Mouse (Mus musculus) midbrain, embryonic 12.5 days (tissue): ENCODE results near the gene Shroom3. TPM values are rescaled to one million over a fixed set of nuclear protein-coding genes. Genes with fewer than 3 reads are reported as not detected.
A peak's percentile ranks its signal among the peaks of the same experiment; 100 is the strongest.
"Not testable (repeated sequence)": the region's sequence is repeated elsewhere in the genome, so short reads cannot be mapped to it uniquely, and the experiment has no call there.

Experiments used
- ATAC-seq: fragments of 200-750 bp; cut with Nextera tagmentation; 2 replicates; pipeline ENCODE4 v1.8.0; 2017; ENCODE audit warnings: low read depth, moderate TSS enrichment, moderate library complexity; ENCODE audit not compliant: low FRiP score
- H3K27ac ChIP-seq: fragments of 300-500 bp; sonication (generic); replicated peaks from 2 replicates; pipeline ENCODE4 v1.5.1; 2016; ENCODE audit warnings: mild to moderate bottlenecking
- H3K27me3 ChIP-seq: fragments of 300-500 bp; sonication (generic); 2 replicates; pipeline ENCODE4 v1.6.1; 2016; ENCODE audit warnings: mild to moderate bottlenecking
- H3K36me3 ChIP-seq: fragments of 300-500 bp; sonication (generic); 2 replicates; pipeline ENCODE4 v1.6.1; 2016
- H3K4me1 ChIP-seq: fragments of 300-500 bp; sonication (generic); 2 replicates; pipeline ENCODE4 v1.6.1; 2016
- H3K4me2 ChIP-seq: fragments of 300-500 bp; sonication (generic); replicated peaks from 2 replicates; pipeline ENCODE4 v1.6.1; 2016; ENCODE audit warnings: mild to moderate bottlenecking, moderate library complexity
- H3K4me3 ChIP-seq: fragments of 300-500 bp; sonication (generic); 2 replicates; pipeline ENCODE4 v1.5.1; 2016; ENCODE audit warnings: mild to moderate bottlenecking
- H3K9ac ChIP-seq: fragments of 300-500 bp; sonication (generic); replicated peaks from 2 replicates; pipeline ENCODE4 v1.6.1; 2016; ENCODE audit warnings: mild to moderate bottlenecking, moderate library complexity
- H3K9me3 ChIP-seq: fragments of 300-500 bp; sonication (generic); 2 replicates; pipeline ENCODE4 v1.6.1; 2016; ENCODE audit warnings: mild to moderate bottlenecking
- whole genome bisulfite sequencing: fragments of 180-500 bp; shearing (Covaris S2); methylation state at CpG from one replicate; pipeline ENCODE4 v1.1.7; 2016; 5-methylcytosine and 5-hydroxymethylcytosine counted together
- polyA plus RNA-seq: library from polyadenylated mRNA; unstranded; fragments of >200 nt; fragmentation: Nextera tagmentation; extraction: Ambion mirVana; gene quantifications from 2 replicates; pipeline ENCODE4 v1.2.1, GENCODE M21; 2016

Shroom3 gene
- polyA plus RNA-seq, 1 experiment from 2014 or later: 6.1 TPM

GRCm38 (mm10) chr5:92918866-92919265 lies 235.6 kb downstream of the Shroom3 start:
- Histone ChIP-seq H3K36me3 (peaks cover 3% of the 10 kb centered on the region; the same call in 1 of the 2 replicates), H3K9me3 (no peaks in the 10 kb centered on the region), H3K4me3 (no peak overlapping the region), H3K9ac (no peak overlapping the region), H3K27ac (peak overlapping the region; percentile 52; the same call in 1 of the 2 replicates), H3K4me2 (peak overlapping the region; percentile 8; the same call in 1 of the 2 replicates), H3K4me1 (peaks cover 40% of the 10 kb centered on the region), H3K27me3 (no peaks in the 10 kb centered on the region)
- peak; percentile 13; the same call in 1 of the 2 replicates for ATAC-seq
- 7% methylated on average over 9 of the region's 9 CpGs for WGBS

DNA sequence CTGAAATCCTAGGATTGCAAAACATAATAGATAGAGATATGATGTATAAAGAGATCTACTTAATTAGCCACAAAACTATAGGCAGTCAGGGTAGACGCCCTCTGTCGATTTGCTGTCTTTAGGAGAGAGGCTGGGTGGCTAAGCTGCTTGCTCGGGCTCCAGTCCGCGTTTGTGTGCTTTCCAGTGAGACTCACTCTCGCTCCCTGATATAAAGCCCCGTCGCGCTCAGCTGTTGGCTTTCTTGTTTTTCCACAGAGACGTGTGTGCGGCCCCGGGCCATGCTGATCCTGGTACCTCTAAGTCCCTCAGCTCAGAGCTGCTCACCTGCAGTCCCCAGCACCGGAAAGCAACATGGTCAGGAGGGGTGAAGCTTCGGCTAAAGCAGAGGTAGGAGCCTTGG lies 236.2 kb downstream of the Shroom3 start:
- Histone ChIP-seq H3K4me3 (no peak overlapping the region), H3K4me1 (peaks cover 41% of the 10 kb centered on the region), H3K4me2 (no peak overlapping the region), H3K27me3 (no peaks in the 10 kb centered on the region), H3K27ac (peak overlapping the region; percentile 52; the same call in 1 of the 2 replicates), H3K9ac (no peak overlapping the region), H3K36me3 (peaks cover 3% of the 10 kb centered on the region; the same call in 1 of the 2 replicates), H3K9me3 (no peaks in the 10 kb centered on the region)
- ATAC-seq: no peak
- WGBS: 43% methylated on average over 14 of the region's 14 CpGs

GRCm38 (mm10) chr5:92920984-92921383 lies 237.7 kb downstream of the Shroom3 start:
- H3K9me3 ChIP-seq: no peaks in the 10 kb centered on the region
- no peak overlapping the region for H3K9ac ChIP-seq
- peaks cover 35% of the 10 kb centered on the region for H3K4me1 ChIP-seq
- H3K4me2 ChIP-seq: no peak overlapping the region
- H3K27ac ChIP-seq: no peak overlapping the region
- ATAC-seq: no peak
- no peak overlapping the region for H3K4me3 ChIP-seq
- H3K36me3 ChIP-seq: peaks cover 3% of the 10 kb centered on the region; the same call in 1 of the 2 replicates
- no peaks in the 10 kb centered on the region for H3K27me3 ChIP-seq
- WGBS: 93% methylated on average over 8 of the region's 8 CpGs

DNA sequence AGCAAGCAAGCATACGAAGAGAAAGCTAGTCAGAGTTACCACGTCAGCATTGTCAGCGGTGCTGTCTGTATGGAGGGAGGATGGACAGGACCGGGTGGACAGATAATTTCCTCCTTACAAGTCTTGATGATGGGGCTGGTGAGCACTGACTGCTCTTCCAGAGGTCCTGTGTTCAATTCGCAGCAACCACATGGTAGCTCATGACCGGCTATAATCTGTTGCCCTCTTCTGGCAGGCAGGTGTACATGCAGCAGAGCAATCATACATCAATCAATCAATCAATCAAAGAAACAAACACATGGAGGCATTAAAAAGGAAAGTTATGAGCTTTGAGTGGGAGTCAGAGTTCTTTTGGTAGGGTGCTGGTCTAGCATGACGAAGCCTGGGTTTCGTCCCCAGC lies 238.5 kb downstream of the Shroom3 start:
- 82% methylated on average over 8 of the region's 8 CpGs for WGBS
- ATAC-seq: no peak
- Histone ChIP-seq H3K4me3 (no peak overlapping the region), H3K27me3 (no peaks in the 10 kb centered on the region), H3K9me3 (no peaks in the 10 kb centered on the region), H3K4me1 (peaks cover 31% of the 10 kb centered on the region), H3K36me3 (peaks cover 3% of the 10 kb centered on the region; the same call in 1 of the 2 replicates), H3K9ac (no peak overlapping the region), H3K27ac (no peak overlapping the region), H3K4me2 (no peak overlapping the region)

GRCm38 (mm10) chr5:92922981-92923380 lies 239.7 kb downstream of the Shroom3 start:
- H3K9me3 ChIP-seq, H3K4me2 ChIP-seq, H3K27me3 ChIP-seq, H3K36me3 ChIP-seq, H3K9ac ChIP-seq, H3K4me3 ChIP-seq, H3K27ac ChIP-seq, ATAC-seq: not testable (repeated sequence)
- peaks cover 28% of the 10 kb centered on the region for H3K4me1 ChIP-seq
- WGBS: 95% methylated on average over 5 of the region's 5 CpGs

GRCm38 (mm10) chr5:92924851-92925477 lies 241.7 kb downstream of the Shroom3 start:
- Histone ChIP-seq H3K4me1 (peaks cover 11% of the 10 kb centered on the region), H3K4me2 (peak overlapping the region; percentile 35), H3K9me3 (no peaks in the 10 kb centered on the region), H3K4me3 (no peak overlapping the region), H3K27me3 (no peaks in the 10 kb centered on the region), H3K9ac (peak overlapping the region; percentile 20; the same call in 1 of the 2 replicates), H3K27ac (no peak overlapping the region; the same call in 1 of the 2 replicates), H3K36me3 (peaks cover 3% of the 10 kb centered on the region; the same call in 1 of the 2 replicates)
- 0 out of 2 replicates have a peak, but pooled peaks have one; percentile 20 for ATAC-seq
- WGBS: 9% methylated on average over 17 of the region's 17 CpGs

GRCm38 (mm10) chr5:92927667-92928066 lies 244.4 kb downstream of the Shroom3 start:
- no peak overlapping the region for H3K4me2 ChIP-seq
- H3K36me3 ChIP-seq: 0 out of 2 replicates have a peak, but pooled peaks cover 3% of the 10 kb centered on the region
- no peak overlapping the region for H3K4me3 ChIP-seq
- H3K9ac ChIP-seq: no peak overlapping the region
- H3K4me1 ChIP-seq: peaks cover 26% of the 10 kb centered on the region
- H3K27ac ChIP-seq: no peak overlapping the region
- H3K27me3 ChIP-seq: no peaks in the 10 kb centered on the region
- H3K9me3 ChIP-seq: no peaks in the 10 kb centered on the region
- 88% methylated on average over 10 of the region's 10 CpGs for WGBS
- no peak for ATAC-seq

DNA sequence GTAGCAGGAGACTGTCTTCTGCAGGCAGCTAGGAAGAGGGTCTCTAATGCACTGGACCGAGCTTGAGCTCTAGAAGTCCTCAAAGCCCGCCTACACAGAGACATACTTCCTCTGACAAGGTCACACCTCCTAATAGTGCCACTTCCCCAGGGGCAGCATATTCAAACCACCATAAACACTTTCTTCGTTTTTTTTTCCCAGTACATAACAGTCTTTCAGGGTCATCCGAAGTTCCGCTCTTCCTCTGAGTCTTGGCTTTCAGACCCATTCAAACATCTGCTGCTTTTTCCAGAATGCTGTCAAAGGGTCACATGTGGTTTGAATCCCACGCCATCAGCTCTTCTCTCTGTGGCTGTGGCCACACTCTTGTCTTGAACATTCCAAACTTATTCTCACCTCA lies 247.3 kb downstream of the Shroom3 start:
- no peaks in the 10 kb centered on the region for H3K9me3 ChIP-seq
- no peak for ATAC-seq
- no peak overlapping the region for H3K4me2 ChIP-seq
- no peak overlapping the region for H3K27ac ChIP-seq
- no peaks in the 10 kb centered on the region for H3K27me3 ChIP-seq
- H3K4me3 ChIP-seq: no peak overlapping the region
- 80% methylated on average over 6 of the region's 6 CpGs for WGBS
- no peak overlapping the region for H3K9ac ChIP-seq
- 0 out of 2 replicates have a peak, but pooled peaks cover 4% of the 10 kb centered on the region for H3K36me3 ChIP-seq
- peaks cover 15% of the 10 kb centered on the region for H3K4me1 ChIP-seq

- H3K27me3 ChIP-seq: no peaks in the 10 kb centered on the region
- no peaks in the 10 kb centered on the region for H3K9me3 ChIP-seq
- 0 out of 2 replicates have a peak, but pooled peaks cover 7% of the 10 kb centered on the region for H3K36me3 ChIP-seq
- H3K27ac ChIP-seq: no peak overlapping the region; the same call in 1 of the 2 replicates
- peaks cover 15% of the 10 kb centered on the region for H3K4me1 ChIP-seq
- no peak overlapping the region for H3K4me2 ChIP-seq
- 77% methylated on average over 16 of the region's 16 CpGs for WGBS
- no peak overlapping the region for H3K9ac ChIP-seq
- H3K4me3 ChIP-seq: no peak overlapping the region
- ATAC-seq: no peak
These were observed 248.1 kb downstream of the Shroom3 start for GRCm38 (mm10) chr5:92931298-92931697.

DNA sequence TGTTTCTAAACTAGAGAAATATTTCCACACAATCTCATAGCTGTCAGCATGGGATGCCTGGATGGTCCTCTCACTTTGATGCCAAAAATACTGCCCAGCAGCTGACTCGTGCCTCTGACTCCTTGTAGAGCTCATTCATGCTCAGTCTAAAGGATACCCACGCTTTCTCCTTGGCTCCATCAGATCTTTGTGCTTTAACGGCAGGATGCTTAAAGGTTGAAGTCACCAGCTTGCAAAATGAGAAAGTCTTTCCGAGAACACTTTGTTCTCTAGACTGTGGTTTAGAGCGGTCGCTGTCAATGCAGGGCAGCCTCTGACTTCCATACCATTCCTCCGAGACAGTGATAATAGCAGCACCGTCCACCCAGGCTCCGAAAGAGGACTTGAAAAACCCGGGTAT lies 249.8 kb downstream of the Shroom3 start:
- H3K4me3 ChIP-seq: no peak overlapping the region
- H3K27ac ChIP-seq: no peak overlapping the region
- H3K9me3 ChIP-seq: no peaks in the 10 kb centered on the region
- 83% methylated on average over 10 of the region's 10 CpGs for WGBS
- peaks cover 15% of the 10 kb centered on the region for H3K4me1 ChIP-seq
- 0 out of 2 replicates have a peak, but pooled peaks cover 7% of the 10 kb centered on the region for H3K36me3 ChIP-seq
- ATAC-seq: no peak
- no peak overlapping the region for H3K4me2 ChIP-seq
- no peaks in the 10 kb centered on the region for H3K27me3 ChIP-seq
- no peak overlapping the region for H3K9ac ChIP-seq

DNA sequence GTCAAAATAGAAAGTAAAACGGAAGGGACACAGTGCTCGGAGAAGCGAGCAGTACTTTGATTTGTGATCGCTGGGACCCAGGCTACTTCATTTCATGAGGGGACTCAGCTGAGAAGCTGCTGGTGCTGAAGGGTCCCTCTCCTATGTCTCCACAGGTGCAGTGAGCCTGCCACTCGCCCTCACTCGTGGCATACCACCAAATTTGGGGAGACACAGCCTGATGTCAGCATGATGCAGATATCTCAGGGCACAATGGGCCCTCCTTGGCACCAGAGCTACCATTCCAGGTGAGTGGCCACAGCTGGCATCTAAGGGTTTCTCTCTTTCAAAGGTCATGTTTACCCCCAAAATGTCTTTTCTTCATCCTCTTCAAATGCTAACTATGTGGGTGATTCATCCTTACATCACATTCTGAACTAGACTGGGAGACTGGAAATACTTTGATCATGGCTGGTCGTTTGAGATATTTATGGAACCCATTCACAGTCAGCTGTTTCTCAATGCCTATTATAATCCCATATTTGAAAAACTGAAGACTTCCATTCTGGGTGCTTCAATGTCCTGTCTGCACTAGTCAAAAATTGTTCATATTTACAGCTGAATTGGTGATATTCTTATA lies 250.5 kb downstream of the Shroom3 start:
- Histone ChIP-seq H3K27ac (no peak overlapping the region), H3K9ac (no peak overlapping the region), H3K36me3 (0 out of 2 replicates have a peak, but pooled peaks cover 7% of the 10 kb centered on the region), H3K4me2 (no peak overlapping the region), H3K4me1 (peaks cover 15% of the 10 kb centered on the region), H3K4me3 (no peak overlapping the region), H3K27me3 (no peaks in the 10 kb centered on the region), H3K9me3 (no peaks in the 10 kb centered on the region)
- WGBS: 90% methylated on average over 7 of the region's 7 CpGs
- ATAC-seq: no peak

- no peak overlapping the region for H3K4me2 ChIP-seq
- no peaks in the 10 kb centered on the region for H3K9me3 ChIP-seq
- peaks cover 15% of the 10 kb centered on the region for H3K4me1 ChIP-seq
- H3K36me3 ChIP-seq: 0 out of 2 replicates have a peak, but pooled peaks cover 7% of the 10 kb centered on the region
- no peak for ATAC-seq
- WGBS: 84% methylated on average over 7 of the region's 7 CpGs
- no peak overlapping the region for H3K27ac ChIP-seq
- H3K4me3 ChIP-seq: no peak overlapping the region
- no peaks in the 10 kb centered on the region for H3K27me3 ChIP-seq
- H3K9ac ChIP-seq: no peak overlapping the region
These were observed 251.2 kb downstream of the Shroom3 start for GRCm38 (mm10) chr5:92934269-92934939.
